Comparison of ENCODE assay signal across 18 mouse cellular contexts in the genomic region with DNA sequence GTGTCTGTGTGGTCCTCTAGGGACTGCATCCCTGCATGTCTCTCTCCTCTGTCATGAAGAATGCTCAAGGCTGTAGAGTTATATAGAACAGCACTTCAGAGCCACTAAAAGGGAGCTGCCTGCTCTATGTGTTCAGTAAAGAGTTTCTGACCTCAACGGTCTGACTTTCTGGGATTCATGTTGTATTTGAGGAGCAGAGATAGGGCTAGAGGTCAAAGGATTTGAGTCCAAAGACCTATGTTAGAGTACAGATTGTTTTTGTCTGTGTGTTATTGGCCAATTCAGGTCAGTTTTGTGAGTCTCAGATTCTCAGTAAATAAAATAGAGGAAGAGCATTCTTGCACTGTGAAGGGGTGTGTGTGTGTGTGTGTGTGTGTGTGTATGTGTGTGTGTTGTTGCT.
"Had no signal": no experiment of that assay in that cellular context is flagged by ENCODE, and none has a peak within 500 bp of the region (broad histone marks: within the 10 kb centered on the region; RNA-seq: fewer than 3 reads in every experiment).

No protein-coding gene starts in this region.

- H3K36me3 ChIP-seq: midbrain, embryonic 10.5 days; midbrain, embryonic 12.5 days; neural tube, embryonic 13.5 days; neural tube, embryonic 15.5 days had no signal

- ATAC-seq: midbrain, embryonic 16.5 days had no signal

- H3K4me3 ChIP-seq: midbrain, embryonic 10.5 days; midbrain, embryonic 12.5 days; myocyte; neural tube, embryonic 13.5 days; neural tube, embryonic 15.5 days had no signal

- H3K4me2 ChIP-seq: lung, embryonic 14.5 days; midbrain, embryonic 12.5 days; neural tube, embryonic 13.5 days; neural tube, embryonic 15.5 days had no signal

- H3K27me3 ChIP-seq: midbrain, embryonic 12.5 days; neural tube, embryonic 13.5 days; neural tube, embryonic 15.5 days had no signal

- DNase-seq: lung, adult 18-20 months; lung, embryonic 14.5 days; lung, postnatal 10 days; lung, postnatal 4 days; midbrain, embryonic 14.5 days; retina, postnatal 1 day; right cerebral cortex, adult 18-20 months; right cerebral cortex, postnatal 25 days; right cerebral cortex, postnatal 4 days; spleen, adult 18-20 months; thymus, adult 18-20 months; thymus, postnatal 25 days had no signal

- H3K9me3 ChIP-seq: midbrain, embryonic 10.5 days; midbrain, embryonic 12.5 days; neural tube, embryonic 13.5 days; neural tube, embryonic 15.5 days had no signal

- H3K27ac ChIP-seq: midbrain, embryonic 10.5 days; midbrain, embryonic 12.5 days; neural tube, embryonic 13.5 days; neural tube, embryonic 15.5 days had no signal

- H3K9ac ChIP-seq: lung, embryonic 14.5 days; midbrain, embryonic 12.5 days; neural tube, embryonic 13.5 days; neural tube, embryonic 15.5 days had no signal

- H3K4me1 ChIP-seq: midbrain, embryonic 12.5 days; neural tube, embryonic 13.5 days; neural tube, embryonic 15.5 days had no signal
